Mouse (Mus musculus): ENCODE measurements around the gene Mthfd1l.

DNA sequence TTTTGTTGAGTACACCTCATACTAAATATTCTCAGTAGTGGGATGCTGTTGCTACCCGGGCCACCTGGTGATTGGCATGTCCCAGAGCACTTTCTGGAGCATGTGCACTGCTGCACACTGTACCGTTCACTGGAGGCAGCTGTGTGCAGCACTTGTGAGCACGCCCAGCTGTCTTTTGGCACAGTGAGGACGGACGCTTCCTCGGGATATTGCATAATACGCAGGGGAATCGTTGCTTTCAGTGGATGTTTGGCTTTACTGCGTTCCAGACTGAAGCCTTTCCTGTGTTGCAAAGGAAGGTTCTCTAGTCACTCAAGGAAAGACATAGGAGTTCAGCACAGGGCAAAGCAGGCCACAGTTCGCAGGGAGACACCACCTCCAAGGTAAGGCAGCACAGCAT is 147.8 kb downstream of the Mthfd1l start:
- TF ChIP-seq CTCF (IDR thresholded peaks at IDR 0.05; ENCODE audit: low read depth, low read length) (no peak), GATA1 (IDR thresholded peaks at IDR 0.05; ENCODE audit: borderline replicate concordance, low read length) (no peak), POLR2AphosphoS5 (IDR thresholded peaks at IDR 0.05; ENCODE audit: insufficient replicate concordance, low read depth, low read length) (no peak)
